Mouse (Mus musculus) MEL (cell line): Measurements from ENCODE around the gene Gnai3. TPM values are rescaled to one million over a fixed set of nuclear protein-coding genes. Genes with fewer than 3 reads are reported as not detected.

ENCODE experiments used
- DNase-seq: peaks from one replicate; pipeline ENCODE4 v3.0.0; 2011; ENCODE audit warnings: low read depth, low spot score
- H3K27ac ChIP-seq: 2 replicates; pipeline ENCODE4 v1.5.1; 2012; ENCODE audit warnings: low read depth, mild to moderate bottlenecking, control low read depth, low read length, moderate library complexity; ENCODE audit not compliant: control insufficient read depth
- H3K27me3 ChIP-seq, 2 experiments: fragments of 150-350 bp in 1 of 2; sonication (generic) in 1 of 2; 2 replicates each; pipeline ENCODE4 v1.6.1; 2012; ENCODE audit warnings: low read length in 2 of 2, mild to moderate bottlenecking in 2 of 2, improper control_type of control experiment in 1 of 2, moderate library complexity in 1 of 2; ENCODE audit not compliant: insufficient read depth in 2 of 2, control insufficient read depth in 1 of 2
- H3K36me3 ChIP-seq, 2 experiments: 2 replicates each; pipeline ENCODE4 v1.6.1; 2012 to 2014; ENCODE audit warnings: low read length in 2 of 2, improper control_type of control experiment in 1 of 2, inconsistent platforms in 1 of 2, mild to moderate bottlenecking in 1 of 2; ENCODE audit not compliant: insufficient read depth in 2 of 2, control insufficient read depth in 1 of 2
- H3K4me1 ChIP-seq, 2 experiments: fragments of 150-350 bp in 1 of 2; sonication (generic) in 1 of 2; 2 replicates each; pipeline ENCODE4 v1.6.1; 2012; ENCODE audit warnings: low read length in 2 of 2, improper control_type of control experiment in 1 of 2, mild to moderate bottlenecking in 1 of 2; ENCODE audit not compliant: insufficient read depth in 2 of 2, control insufficient read depth in 1 of 2
- H3K4me3 ChIP-seq, 2 experiments: fragments of 150-350 bp in 1 of 2; sonication (generic) in 1 of 2; 2 replicates each; pipeline ENCODE4 v1.5.1; 2012; ENCODE audit warnings: low read depth in 2 of 2, low read length in 2 of 2, mild to moderate bottlenecking in 2 of 2, moderate library complexity in 2 of 2, control low read depth in 1 of 2, improper control_type of control experiment in 1 of 2; ENCODE audit not compliant: control insufficient read depth in 1 of 2, insufficient read depth in 1 of 2
- H3K79me2 ChIP-seq: 2 replicates; pipeline ENCODE4 v1.6.1; 2012; ENCODE audit warnings: mild to moderate bottlenecking, low read length, moderate library complexity; ENCODE audit not compliant: control insufficient read depth, poor library complexity, insufficient read depth
- H3K9ac ChIP-seq: 2 replicates; pipeline ENCODE4 v1.6.1; 2012; ENCODE audit warnings: low read depth, mild to moderate bottlenecking, control low read depth, low read length, moderate library complexity; ENCODE audit not compliant: control insufficient read depth, poor library complexity, severe bottlenecking
- H3K9me3 ChIP-seq: fragments of 150-350 bp; sonication (generic); replicated peaks from 2 replicates; pipeline ENCODE4 v1.6.1; 2012; ENCODE audit warnings: mild to moderate bottlenecking, low read length, improper control_type of control experiment, moderate library complexity; ENCODE audit not compliant: insufficient read depth
- BHLHE40 ChIP-seq: IDR thresholded peaks from 2 replicates; pipeline ENCODE4 v1.6.1; 2012; ENCODE audit warnings: low read depth, mild to moderate bottlenecking, inconsistent platforms, low read length, improper control_type of control experiment, borderline replicate concordance
- CHD1 ChIP-seq: IDR thresholded peaks from 2 replicates; pipeline ENCODE4 v1.6.1; 2012; ENCODE audit warnings: low read depth, mild to moderate bottlenecking, inconsistent platforms, low read length, improper control_type of control experiment
- E2F4 ChIP-seq: IDR thresholded peaks from 2 replicates; pipeline ENCODE4 v1.6.1; 2011; ENCODE audit warnings: low read depth, low read length, improper control_type of control experiment, borderline replicate concordance
- HCFC1 ChIP-seq: IDR thresholded peaks from 2 replicates; pipeline ENCODE4 v1.6.1; 2012; ENCODE audit warnings: low read depth, mild to moderate bottlenecking, inconsistent platforms, low read length, improper control_type of control experiment, moderate library complexity
- JUND ChIP-seq: IDR thresholded peaks from 2 replicates; pipeline ENCODE4 v1.6.1; 2011; ENCODE audit warnings: low read depth, mild to moderate bottlenecking, improper control_type of control experiment, low read length
- MAFK ChIP-seq: IDR thresholded peaks from 2 replicates; pipeline ENCODE4 v1.6.1; 2011; ENCODE audit warnings: low read depth, mild to moderate bottlenecking, low read length, improper control_type of control experiment, borderline replicate concordance
- MAX ChIP-seq: IDR thresholded peaks from 2 replicates; pipeline ENCODE4 v1.6.1; 2011; ENCODE audit warnings: low read length, improper control_type of control experiment
- MXI1 ChIP-seq: IDR thresholded peaks from 2 replicates; pipeline ENCODE4 v1.6.1; 2011; ENCODE audit warnings: mild to moderate bottlenecking, low read depth, low read length, improper control_type of control experiment
- MYC ChIP-seq: IDR thresholded peaks from 2 replicates; pipeline ENCODE4 v1.6.1; 2011; ENCODE audit warnings: low read depth, mild to moderate bottlenecking, low read length, improper control_type of control experiment, moderate library complexity
- NELFE ChIP-seq: IDR thresholded peaks from 2 replicates; pipeline ENCODE4 v1.6.1; 2011; ENCODE audit warnings: low read depth, low read length, improper control_type of control experiment
- POLR2AphosphoS2 ChIP-seq: IDR thresholded peaks from 2 replicates; pipeline ENCODE4 v1.6.1; 2011; ENCODE audit warnings: low read length, improper control_type of control experiment
- RAD21 ChIP-seq: IDR thresholded peaks from 2 replicates; pipeline ENCODE4 v1.6.1; 2011; ENCODE audit warnings: mild to moderate bottlenecking, low read depth, low read length, improper control_type of control experiment
- RCOR1 ChIP-seq: IDR thresholded peaks from 2 replicates; pipeline ENCODE4 v1.6.1; 2012; ENCODE audit warnings: low read depth, mild to moderate bottlenecking, inconsistent platforms, low read length, improper control_type of control experiment
- SIN3A ChIP-seq: IDR thresholded peaks from 2 replicates; pipeline ENCODE4 v1.6.1; 2012; ENCODE audit warnings: low read length, improper control_type of control experiment, inconsistent platforms
- SMC3 ChIP-seq: IDR thresholded peaks from 2 replicates; pipeline ENCODE4 v1.6.1; 2011; ENCODE audit warnings: low read depth, low read length, improper control_type of control experiment
- TBP ChIP-seq: IDR thresholded peaks from 2 replicates; pipeline ENCODE4 v1.8.0; 2011; ENCODE audit warnings: low read depth, low read length, improper control_type of control experiment
- USF1 ChIP-seq: IDR thresholded peaks from 2 replicates; pipeline ENCODE4 v1.6.1; 2014; ENCODE audit warnings: low read depth, mild to moderate bottlenecking, inconsistent platforms, low read length, improper control_type of control experiment, moderate library complexity
- USF2 ChIP-seq, 2 experiments: IDR thresholded peaks; 2 replicates each; pipeline ENCODE4 v1.6.1; 2011 to 2012; ENCODE audit warnings: improper control_type of control experiment in 2 of 2, low read length in 2 of 2, borderline replicate concordance in 1 of 2, inconsistent platforms in 1 of 2, low read depth in 1 of 2, mild to moderate bottlenecking in 1 of 2; ENCODE audit not compliant: insufficient read depth in 1 of 2
- ZKSCAN1 ChIP-seq: IDR thresholded peaks from 2 replicates; pipeline ENCODE4 v1.6.1; 2012; ENCODE audit warnings: low read depth, mild to moderate bottlenecking, inconsistent platforms, low read length, improper control_type of control experiment, moderate library complexity
- polyA plus RNA-seq, 2 experiments: library from polyadenylated mRNA; stranded (reverse) in 1 of 2; unstranded in 1 of 2; fragments of >175 nt in 1 of 2; fragments of >200 nt in 1 of 2; gene quantifications; 2 replicates each; pipeline versions ENCODE4 v1.2.1 to v1.2.4; 2012; ENCODE audit warnings: low replicate concordance in 2 of 2, low read depth in 1 of 2; ENCODE audit not compliant: insufficient read length in 2 of 2, insufficient read depth in 1 of 2, missing spikeins in 1 of 2
- total RNA-seq: library from RNA; depleted of rRNA; stranded (reverse); fragments of 300-350 nt; gene quantifications from 2 replicates; pipeline ENCODE4 v1.2.3, GENCODE M21; 2012

The Gnai3 gene
- total and polyA plus RNA-seq, 3 experiments: 74.2 to 96.4 (median 92.1) TPM

DNA sequence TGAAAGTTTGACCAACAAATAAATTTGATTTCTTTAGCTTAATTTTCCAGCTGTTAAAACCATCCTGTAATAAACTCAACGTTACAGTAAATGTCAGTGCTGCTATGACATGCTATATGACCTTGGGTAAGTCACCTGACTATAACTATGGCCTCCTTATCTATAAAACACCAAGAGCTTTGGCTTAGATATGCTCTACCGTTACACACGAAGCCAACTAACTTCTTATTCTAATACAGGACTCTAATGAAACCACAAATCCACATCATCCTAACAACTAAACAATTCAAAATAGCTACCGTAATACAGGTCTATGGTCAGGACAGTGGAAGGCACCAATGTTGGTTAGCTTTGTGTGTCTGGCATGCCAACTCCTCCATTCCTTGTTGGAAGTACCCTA is 16.1 kb downstream of the Gnai3 start (continued):
- no peak for TF ChIP-seq JUND
- no peak for TF ChIP-seq RAD21

DNA sequence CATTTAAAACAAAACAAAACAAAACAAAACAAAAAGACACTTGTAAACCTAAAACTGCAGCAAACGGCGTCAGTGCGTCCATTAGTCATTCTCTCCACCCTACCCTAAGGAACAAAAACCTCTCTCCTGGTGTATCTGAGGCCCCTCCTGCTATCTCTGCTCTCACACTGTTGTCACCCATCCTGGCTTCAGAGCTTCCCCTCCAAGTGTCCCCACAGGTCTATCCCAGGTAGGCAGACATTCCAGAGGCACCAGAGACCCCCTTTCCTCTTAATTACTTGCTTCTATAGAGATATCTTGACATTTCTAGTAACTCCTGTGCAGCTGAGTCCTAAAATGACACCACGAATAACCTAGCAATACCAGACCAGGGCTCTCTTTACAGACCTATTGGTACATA is 16.6 kb downstream of the Gnai3 start:
- peak overlapping the region; percentile 90 for H3K27ac ChIP-seq
- H3K9me3 ChIP-seq: no peaks in the 10 kb centered on the region
- H3K79me2 ChIP-seq: peaks cover 43% of the 10 kb centered on the region
- peak; percentile 62 for DNase-seq
- TF ChIP-seq MYC: no peak
- no peak for TF ChIP-seq HCFC1
- TF ChIP-seq ZKSCAN1: no peak
- H3K4me3 ChIP-seq: peak overlapping the region in 1 of 2 experiments; percentile 32; a peak in 2 of 4 replicates
- no peaks in the 10 kb centered on the region for H3K27me3 ChIP-seq
- H3K4me1 ChIP-seq: peaks cover 40 to 48% of the 10 kb centered on the region in 2 experiments
- peak overlapping the region; percentile 57 for H3K9ac ChIP-seq
- H3K36me3 ChIP-seq: peaks cover 1 to 62% of the 10 kb centered on the region in 2 experiments; a peak in 3 of 4 replicates

DNA sequence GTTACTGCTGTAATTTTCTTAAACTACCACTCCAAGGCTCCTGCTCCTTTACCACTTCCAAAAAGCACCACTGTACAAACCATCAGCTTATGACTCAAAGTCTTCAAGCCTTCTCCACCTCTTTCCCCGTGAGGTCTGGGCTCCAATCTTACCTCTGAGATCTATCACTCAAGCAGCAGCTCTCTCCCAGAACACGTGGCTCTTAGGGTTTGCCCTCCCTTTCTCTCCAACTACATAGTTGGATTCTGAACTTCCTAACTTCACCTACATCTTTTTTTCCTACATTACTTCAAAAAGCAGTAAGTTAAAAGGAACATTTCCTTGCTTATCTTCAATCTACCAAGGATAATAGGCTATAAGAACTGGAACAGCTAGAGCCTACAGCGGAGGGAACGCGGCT is 17.4 kb downstream of the Gnai3 start:
- peaks cover 3 to 69% of the 10 kb centered on the region in 2 experiments; a peak in 3 of 4 replicates for H3K36me3 ChIP-seq
- H3K9ac ChIP-seq: no peak overlapping the region
- TF ChIP-seq MAFK (no peak), SMC3 (no peak), USF1 (peak; percentile 70), MYC (0 out of 2 replicates have a peak, but pooled peaks have one; percentile 45), MXI1 (peak; percentile 66), CHD1 (peak; percentile 87; the same call in 1 of the 2 replicates), MAX (peak; percentile 77)
- H3K27ac ChIP-seq: peak overlapping the region; percentile 90
- H3K4me1 ChIP-seq: peaks cover 40 to 55% of the 10 kb centered on the region in 2 experiments
- DNase-seq: peak; percentile 37
- H3K4me3 ChIP-seq: no peak overlapping the region
- no peaks in the 10 kb centered on the region for H3K27me3 ChIP-seq
- H3K9me3 ChIP-seq: no peaks in the 10 kb centered on the region
- peaks cover 37% of the 10 kb centered on the region for H3K79me2 ChIP-seq

DNA sequence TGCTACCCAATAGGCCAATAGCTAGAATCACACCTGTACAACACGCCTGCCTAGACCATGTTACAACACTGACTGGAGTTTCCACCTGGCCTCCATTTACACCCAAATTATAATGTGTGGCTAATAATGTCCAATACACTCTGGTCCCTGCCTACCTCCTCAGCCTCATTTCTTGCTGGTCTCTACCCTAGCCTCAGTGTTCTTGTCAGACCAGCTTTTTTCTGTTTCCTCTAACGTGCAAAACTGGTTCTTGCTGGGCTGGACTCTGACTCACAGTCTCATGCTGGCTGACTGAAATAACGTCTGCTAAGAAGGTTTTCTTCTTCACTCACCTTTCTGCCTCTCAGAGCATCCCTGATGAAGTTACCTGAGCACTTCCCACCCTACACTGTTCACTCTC is 19.6 kb downstream of the Gnai3 start:
- H3K4me1 ChIP-seq: peaks cover 28 to 50% of the 10 kb centered on the region in 2 experiments
- TF ChIP-seq RCOR1: no peak
- no peak for TF ChIP-seq POLR2AphosphoS2
- TF ChIP-seq NELFE: no peak
- TF ChIP-seq BHLHE40: no peak
- no peak for TF ChIP-seq E2F4
- TF ChIP-seq USF2 (IDR thresholded peaks at IDR 0.05; ENCODE audit: borderline replicate concordance in 1 of 2, insufficient read depth in 1 of 2, low read depth in 1 of 2, low read length in 2 of 2): no peak
- no peak for TF ChIP-seq MAX
- TF ChIP-seq MXI1: no peak
- no peak for TF ChIP-seq TBP
- no peak for TF ChIP-seq SIN3A
- TF ChIP-seq USF1: no peak
- TF ChIP-seq ZKSCAN1: no peak
- no peak for TF ChIP-seq CHD1

More for the DNA sequence above, 19.6 kb downstream of the Gnai3 start:
- Histone ChIP-seq H3K9me3 (no peaks in the 10 kb centered on the region), H3K4me3 (no peak overlapping the region), H3K27me3 (no peaks in the 10 kb centered on the region), H3K36me3 (peaks cover 20 to 57% of the 10 kb centered on the region in 2 experiments), H3K79me2 (peaks cover 22% of the 10 kb centered on the region), H3K27ac (no peak overlapping the region), H3K9ac (no peak overlapping the region)
- no peak for DNase-seq
